Mouse (Mus musculus) neural tube, embryonic 11.5 days (tissue): ENCODE data around the gene Antxr2. TPM values are rescaled to one million over a fixed set of nuclear protein-coding genes. Genes with fewer than 3 reads are reported as not detected.

Experiments used
- ATAC-seq: fragments of 200-750 bp; cut with Nextera tagmentation; 2 replicates; pipeline ENCODE4 v1.8.0; 2017; ENCODE audit warnings: moderate number of reproducible peaks, mild to moderate bottlenecking, moderate TSS enrichment, moderate library complexity; ENCODE audit not compliant: insufficient read depth, low FRiP score, low TSS enrichment
- DNase-seq: peaks from one replicate; pipeline ENCODE4 v3.0.0-alpha.2; 2015; ENCODE audit warnings: low spot score
- H3K27ac ChIP-seq: fragments of 300-500 bp; sonication (generic); 2 replicates; pipeline ENCODE4 v1.5.1; 2014; ENCODE audit warnings: low read depth, mild to moderate bottlenecking, low read length
- H3K27me3 ChIP-seq: fragments of 300-500 bp; sonication (generic); 2 replicates; pipeline ENCODE4 v1.6.1; 2014; ENCODE audit warnings: mild to moderate bottlenecking, low read length, mixed read lengths; ENCODE audit not compliant: control insufficient read depth, insufficient read depth
- H3K36me3 ChIP-seq: fragments of 300-500 bp; sonication (generic); 2 replicates; pipeline ENCODE4 v1.6.1; 2014; ENCODE audit warnings: mild to moderate bottlenecking, low read length, moderate library complexity, mixed read lengths; ENCODE audit not compliant: control insufficient read depth, insufficient read depth
- H3K4me1 ChIP-seq: fragments of 300-500 bp; sonication (generic); 2 replicates; pipeline ENCODE4 v1.6.1; 2014; ENCODE audit warnings: low read length, mixed read lengths; ENCODE audit not compliant: control insufficient read depth, insufficient read depth
- H3K4me2 ChIP-seq: fragments of 300-500 bp; sonication (generic); 2 replicates; pipeline ENCODE4 v1.6.1; 2014; ENCODE audit warnings: low read depth, mild to moderate bottlenecking, moderate library complexity
- H3K4me3 ChIP-seq: fragments of 300-500 bp; sonication (generic); 2 replicates; pipeline ENCODE4 v1.5.1; 2014; ENCODE audit warnings: low read depth, low read length
- H3K9ac ChIP-seq: fragments of 300-500 bp; sonication (generic); 2 replicates; pipeline ENCODE4 v1.6.1; 2014; ENCODE audit warnings: mild to moderate bottlenecking, low read length
- H3K9me3 ChIP-seq: fragments of 300-500 bp; sonication (generic); 2 replicates; pipeline ENCODE4 v1.6.1; 2016; ENCODE audit warnings: low read length; ENCODE audit not compliant: control insufficient read depth
- WGBS: fragments of 180-500 bp; shearing (Covaris S2); extraction: QIAGEN DNeasy Blood & Tissue Kit; methylation state at CpG from one replicate; pipeline ENCODE4 v1.1.7; 2014; 5-methylcytosine and 5-hydroxymethylcytosine counted together
- polyA plus RNA-seq: library from polyadenylated mRNA; unstranded; fragments of >200 nt; fragmentation: Nextera tagmentation; extraction: Ambion mirVana; gene quantifications from 2 replicates; pipeline ENCODE4 v1.2.1, GENCODE M21; 2014

The Antxr2 gene
- polyA plus RNA-seq, 1 experiment from 2014 or later, result 14.5 TPM

- DNase-seq, result no peak
Measured at GRCm38 (mm10) chr5:97881421-97881820, 149.4 kb downstream of the Antxr2 start.

GRCm38 (mm10) chr5:97880115-97880514 is 150.7 kb downstream of the Antxr2 start:
- DNase-seq, result no peak
- Histone ChIP-seq H3K27ac (no peak overlapping the region), H3K9ac (no peak overlapping the region), H3K4me2 (no peak overlapping the region), H3K4me3 (no peak overlapping the region), H3K4me1 (no peaks in the 10 kb centered on the region), H3K9me3 (no peaks in the 10 kb centered on the region), H3K27me3 (no peaks in the 10 kb centered on the region), H3K36me3 (no peaks in the 10 kb centered on the region)
- ATAC-seq, result no peak
- 74% methylated on average over 8 of the region's 8 CpGs for WGBS

More at GRCm38 (mm10) chr5:97881421-97881820, 149.4 kb downstream of the Antxr2 start:
- Histone ChIP-seq H3K27me3 (no peaks in the 10 kb centered on the region), H3K4me2 (no peak overlapping the region), H3K27ac (no peak overlapping the region), H3K9ac (no peak overlapping the region), H3K4me3 (no peak overlapping the region), H3K9me3 (no peaks in the 10 kb centered on the region), H3K4me1 (no peaks in the 10 kb centered on the region), H3K36me3 (no peaks in the 10 kb centered on the region)
- 81% methylated on average over 2 of the region's 2 CpGs for WGBS
- no peak for ATAC-seq

- DNase-seq, result no peak
- Histone ChIP-seq H3K9me3 (no peaks in the 10 kb centered on the region), H3K4me3 (no peak overlapping the region), H3K4me1 (no peaks in the 10 kb centered on the region), H3K36me3 (no peaks in the 10 kb centered on the region), H3K27ac (no peak overlapping the region), H3K4me2 (no peak overlapping the region), H3K27me3 (no peaks in the 10 kb centered on the region), H3K9ac (no peak overlapping the region)
- WGBS, result 62% methylated on average over 3 of the region's 3 CpGs
- ATAC-seq, result no peak
Measured at GRCm38 (mm10) chr5:97878871-97879270, 152.0 kb downstream of the Antxr2 start.

- no peak overlapping the region for H3K27ac ChIP-seq
- no peaks in the 10 kb centered on the region for H3K27me3 ChIP-seq
- ATAC-seq (no peak), DNase-seq (no peak)
- H3K4me2 ChIP-seq, result no peak overlapping the region
- H3K36me3 ChIP-seq, result no peaks in the 10 kb centered on the region
- 82% methylated on average over 1 of the region's 1 CpGs for WGBS
- H3K9me3 ChIP-seq, result no peaks in the 10 kb centered on the region
- H3K4me3 ChIP-seq, result no peak overlapping the region
- no peaks in the 10 kb centered on the region for H3K4me1 ChIP-seq
- no peak overlapping the region for H3K9ac ChIP-seq
Measured at GRCm38 (mm10) chr5:97878215-97878794, 152.5 kb downstream of the Antxr2 start.

- H3K9me3 ChIP-seq, result no peaks in the 10 kb centered on the region
- no peak overlapping the region for H3K27ac ChIP-seq
- no peak overlapping the region for H3K4me3 ChIP-seq
- H3K27me3 ChIP-seq, result no peaks in the 10 kb centered on the region
- no peak overlapping the region for H3K4me2 ChIP-seq
- ATAC-seq (no peak), DNase-seq (no peak)
- 92% methylated on average over 2 of the region's 2 CpGs for WGBS
- no peaks in the 10 kb centered on the region for H3K4me1 ChIP-seq
- no peak overlapping the region for H3K9ac ChIP-seq
- no peaks in the 10 kb centered on the region for H3K36me3 ChIP-seq
Measured at GRCm38 (mm10) chr5:97876895-97877294, 153.9 kb downstream of the Antxr2 start.

GRCm38 (mm10) chr5:97867921-97868320 is 162.9 kb downstream of the Antxr2 start:
- Histone ChIP-seq H3K27ac (no peak overlapping the region), H3K27me3 (no peaks in the 10 kb centered on the region), H3K4me3 (no peak overlapping the region), H3K9ac (no peak overlapping the region), H3K4me1 (no peaks in the 10 kb centered on the region), H3K36me3 (no peaks in the 10 kb centered on the region), H3K4me2 (no peak overlapping the region), H3K9me3 (no peaks in the 10 kb centered on the region)
- no peak for ATAC-seq
- WGBS, result 90% methylated on average over 2 of the region's 2 CpGs
- no peak for DNase-seq

GRCm38 (mm10) chr5:97866975-97867374 is 163.9 kb downstream of the Antxr2 start:
- Histone ChIP-seq H3K4me3 (no peak overlapping the region), H3K27ac (no peak overlapping the region), H3K9ac (no peak overlapping the region), H3K27me3 (no peaks in the 10 kb centered on the region), H3K4me1 (no peaks in the 10 kb centered on the region), H3K36me3 (no peaks in the 10 kb centered on the region), H3K4me2 (no peak overlapping the region), H3K9me3 (no peaks in the 10 kb centered on the region)
- ATAC-seq, result no peak
- 94% methylated on average over 3 of the region's 3 CpGs for WGBS
- no peak for DNase-seq

- Histone ChIP-seq H3K36me3 (no peaks in the 10 kb centered on the region), H3K27ac (no peak overlapping the region), H3K4me1 (no peaks in the 10 kb centered on the region), H3K9ac (no peak overlapping the region), H3K4me3 (no peak overlapping the region), H3K4me2 (no peak overlapping the region), H3K9me3 (no peaks in the 10 kb centered on the region), H3K27me3 (no peaks in the 10 kb centered on the region)
- DNase-seq (no peak), ATAC-seq (no peak)
Measured at GRCm38 (mm10) chr5:97857101-97857500, 173.7 kb downstream of the Antxr2 start.

- no peak overlapping the region for H3K4me3 ChIP-seq
- H3K27ac ChIP-seq, result no peak overlapping the region
- H3K9ac ChIP-seq, result no peak overlapping the region
- ATAC-seq, result no peak
- no peak overlapping the region for H3K4me2 ChIP-seq
- H3K9me3 ChIP-seq, result no peaks in the 10 kb centered on the region
- 93% methylated on average over 5 of the region's 5 CpGs for WGBS
- no peaks in the 10 kb centered on the region for H3K4me1 ChIP-seq
- H3K36me3 ChIP-seq, result no peaks in the 10 kb centered on the region
- no peak for DNase-seq
- no peaks in the 10 kb centered on the region for H3K27me3 ChIP-seq
Measured at GRCm38 (mm10) chr5:97851981-97852748, 178.7 kb downstream of the Antxr2 start.
